Mouse (Mus musculus): ENCODE measurements around the gene Dll4.

GRCm38 (mm10) chr2:119292852-119293251 is 32.7 kb upstream of the Dll4 start:
- no peak for TF ChIP-seq CTCF (IDR thresholded peaks at IDR 0.05; ENCODE audit: borderline replicate concordance, insufficient read depth, low read depth, low read length)
- TF ChIP-seq POLR2A (IDR thresholded peaks at IDR 0.05; ENCODE audit: borderline replicate concordance, insufficient read depth, low read length), result no peak
